Mouse (Mus musculus) retina, adult 2 months (tissue): ENCODE results near the gene Lbh.

Experiments
- DNase-seq: peaks from one replicate; pipeline ENCODE4 v3.0.0-alpha.2; 2012; ENCODE audit warnings: low read depth, low spot score

Lbh gene

GRCm38 (mm10) chr17:72911283-72911682, 6.8 kb upstream of the Lbh start:
- no peak for DNase-seq

DNA sequence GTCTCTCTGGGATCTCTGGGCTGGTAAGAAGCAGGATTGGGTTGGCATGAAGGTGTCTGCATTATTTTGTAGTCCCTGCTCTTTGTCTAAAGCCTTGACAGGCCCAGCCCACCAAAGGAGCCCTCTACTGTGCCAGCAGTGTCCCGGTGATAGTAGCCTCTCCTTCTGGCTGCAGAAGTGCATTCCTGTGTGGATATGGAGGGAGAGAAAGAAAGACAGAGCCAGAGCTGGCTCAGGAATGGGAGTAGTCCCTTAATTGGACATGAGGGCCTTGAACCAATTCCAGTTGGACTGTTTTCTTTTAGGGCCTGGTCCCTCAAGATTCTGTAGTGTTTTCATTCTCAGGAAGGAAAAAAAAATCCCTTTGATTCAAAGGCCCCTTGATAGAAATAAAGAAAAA, 6.4 kb upstream of the Lbh start:
- no peak for DNase-seq

- no peak for DNase-seq
Observed at GRCm38 (mm10) chr17:72914082-72914481, 4.0 kb upstream of the Lbh start.

GRCm38 (mm10) chr17:72917241-72918030, 669 bp upstream of the Lbh start:
- no peak for DNase-seq

GRCm38 (mm10) chr17:72918571-72919541, 751 bp downstream of the Lbh start:
- no peak for DNase-seq

DNA sequence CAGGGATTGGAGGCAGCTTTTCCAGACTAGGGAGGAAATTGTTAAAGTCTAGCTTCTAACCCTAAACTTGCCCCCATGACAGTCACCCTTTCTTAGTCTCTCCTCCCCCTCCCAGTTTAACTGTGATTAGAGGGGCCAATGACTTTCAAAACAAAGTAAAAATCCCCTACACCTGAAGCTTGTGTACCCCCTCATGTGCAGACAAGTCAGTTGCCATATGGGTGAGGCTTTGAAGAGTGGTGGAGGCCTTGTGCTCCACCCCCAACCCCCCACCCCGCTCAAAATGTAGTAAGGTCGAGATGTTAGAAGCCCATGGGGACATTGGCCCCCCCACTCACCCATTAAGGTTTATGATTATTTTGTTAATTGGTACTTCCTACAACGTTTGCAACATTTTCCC, 1.5 kb downstream of the Lbh start:
- no peak for DNase-seq

DNA sequence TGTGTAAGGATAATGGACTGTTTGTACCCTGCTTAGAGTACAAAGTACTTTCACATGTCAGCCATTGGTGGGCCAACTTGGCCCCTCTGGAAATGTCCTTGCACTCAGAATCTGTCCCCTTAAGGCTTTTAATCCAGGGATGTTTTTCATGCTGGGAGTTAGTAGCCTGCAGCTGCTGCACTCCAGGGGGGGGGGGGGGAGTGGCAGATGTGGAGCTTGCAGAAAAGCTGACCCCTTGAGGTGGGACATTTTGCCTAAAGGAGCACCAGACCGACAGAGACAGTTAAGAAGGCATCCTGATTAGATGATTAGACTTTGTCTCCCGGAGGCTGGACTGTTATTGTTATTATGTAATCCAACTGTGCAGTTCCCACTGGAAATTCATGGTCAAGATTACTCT, 2.3 kb downstream of the Lbh start:
- DNase-seq, result no peak

GRCm38 (mm10) chr17:72920971-72921370, 2.9 kb downstream of the Lbh start:
- no peak for DNase-seq

DNA sequence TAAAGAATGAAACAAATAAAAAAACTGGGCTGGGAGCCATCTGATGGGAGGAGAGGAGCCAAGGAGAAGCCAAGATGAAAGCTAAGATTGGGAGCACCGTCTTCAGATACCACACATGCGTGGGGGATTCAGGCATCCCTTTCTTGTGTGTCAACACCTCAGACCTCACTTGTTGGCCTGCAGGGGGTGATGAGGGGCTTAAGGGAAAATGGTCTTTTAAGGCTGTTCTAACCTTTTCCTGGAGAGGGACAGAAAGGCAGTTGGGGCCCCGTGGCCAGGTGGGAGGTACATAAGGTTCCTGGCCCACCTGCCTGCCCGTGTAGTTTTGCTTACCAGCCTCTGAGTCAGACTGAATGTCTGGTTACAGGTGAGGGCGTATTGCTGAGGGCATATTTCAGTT, 4.1 kb downstream of the Lbh start:
- DNase-seq, result no peak

GRCm38 (mm10) chr17:72923283-72923682, 5.2 kb downstream of the Lbh start:
- DNase-seq, result no peak

DNA sequence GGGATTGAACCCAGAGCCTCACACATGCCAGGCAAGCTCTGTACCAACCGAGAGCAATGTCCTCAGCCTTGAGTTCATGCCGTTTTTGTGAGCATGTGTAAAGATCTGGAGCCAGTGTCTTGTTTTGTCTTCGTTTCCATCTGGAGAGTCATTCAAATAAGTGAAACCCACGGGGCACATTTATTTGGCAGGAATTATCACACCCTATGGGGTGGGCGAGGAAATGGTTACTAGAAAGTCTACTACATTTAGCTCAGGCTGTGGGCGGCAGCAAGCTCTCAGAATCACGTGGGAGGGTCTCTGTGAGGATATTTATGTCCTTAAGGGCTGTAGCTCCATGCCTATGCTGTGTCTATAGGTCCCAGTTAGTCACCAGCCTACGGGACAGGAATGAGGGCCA, 6.2 kb downstream of the Lbh start:
- no peak for DNase-seq

DNA sequence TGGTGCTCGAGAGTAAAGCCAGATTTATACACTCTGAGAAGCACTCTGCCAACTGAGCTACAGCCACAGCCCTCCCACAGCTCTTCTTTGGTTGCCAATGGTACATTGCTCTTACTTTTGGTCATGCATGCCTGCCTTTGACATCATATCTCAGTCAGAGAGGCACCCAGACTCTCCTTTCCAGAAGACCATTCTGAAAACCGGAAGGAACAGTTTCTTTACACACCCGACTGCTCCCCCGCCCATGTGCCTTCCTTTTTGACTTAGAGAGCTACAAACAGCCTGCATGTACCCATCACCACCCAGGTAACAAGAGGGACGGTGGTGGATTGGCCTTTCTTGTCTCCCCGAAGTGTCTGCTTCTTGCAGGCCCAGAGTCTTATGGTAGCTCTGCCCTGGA, 7.0 kb downstream of the Lbh start:
- DNase-seq, result no peak

GRCm38 (mm10) chr17:72925804-72926617, 7.9 kb downstream of the Lbh start:
- no peak for DNase-seq

- DNase-seq, result no peak
Observed at GRCm38 (mm10) chr17:72926994-72927393, 8.9 kb downstream of the Lbh start.

DNA sequence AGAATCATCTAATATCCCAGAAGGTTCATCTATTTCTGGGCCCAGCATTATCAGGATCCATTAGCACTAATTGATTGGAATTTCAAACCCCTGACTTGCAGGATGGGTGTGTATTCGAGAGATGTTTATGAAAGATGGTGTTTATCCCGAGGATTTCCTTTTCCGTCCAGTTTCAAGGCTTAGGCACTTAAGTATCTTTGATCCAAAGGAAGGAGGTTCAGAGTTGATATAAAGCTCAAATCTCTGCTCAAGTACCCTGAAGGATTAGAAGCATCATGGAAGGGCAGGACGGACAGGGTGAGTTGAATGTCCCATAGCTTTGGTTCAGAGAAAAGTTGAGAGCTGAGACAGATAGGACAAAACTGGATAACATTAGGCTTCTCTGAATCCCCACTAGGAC, 15.0 kb downstream of the Lbh start:
- DNase-seq, result no peak

DNA sequence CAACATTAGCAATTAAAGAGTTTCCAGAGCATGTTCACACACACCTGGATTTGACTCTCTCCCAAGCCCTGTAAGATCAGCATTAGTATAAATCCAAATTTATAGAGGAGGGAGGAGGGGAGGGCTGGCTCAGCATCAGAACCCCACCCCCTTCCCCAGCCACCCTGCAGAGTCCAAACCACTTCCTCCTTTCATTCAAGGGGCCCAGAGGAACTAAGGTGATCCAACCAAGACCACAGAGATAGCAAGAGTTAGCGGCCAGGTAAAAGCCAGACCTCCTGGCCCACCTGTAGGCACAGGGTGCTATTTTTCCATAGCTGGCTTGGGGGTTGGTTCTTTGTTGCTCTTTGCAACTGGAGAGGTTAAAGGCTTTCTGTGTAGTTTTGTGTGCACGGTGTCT, 16.0 kb downstream of the Lbh start:
- DNase-seq, result no peak

GRCm38 (mm10) chr17:72934653-72935052, 16.5 kb downstream of the Lbh start:
- no peak for DNase-seq

DNA sequence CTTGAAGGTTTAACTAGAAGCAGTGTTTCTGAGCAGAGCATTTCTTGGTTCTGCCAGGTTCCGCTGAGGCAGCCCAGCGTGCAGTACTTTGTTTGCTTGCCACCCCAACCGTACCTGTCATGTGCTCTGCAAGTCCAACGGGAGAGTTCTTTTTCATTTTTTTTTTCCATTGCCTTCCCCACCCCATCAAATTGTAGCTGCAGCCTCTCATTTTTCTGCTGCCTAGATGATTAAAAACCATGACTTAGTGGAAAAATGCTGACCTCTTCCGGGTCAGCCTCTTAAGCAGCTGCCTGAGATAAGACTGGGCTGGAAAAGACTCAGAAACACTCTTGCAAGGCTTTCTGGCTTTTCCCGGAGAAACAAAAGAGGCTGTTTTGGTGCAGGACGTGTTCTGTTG, 17.8 kb downstream of the Lbh start:
- no peak for DNase-seq

- DNase-seq, result no peak
Observed at GRCm38 (mm10) chr17:72936336-72936735, 18.2 kb downstream of the Lbh start.

DNA sequence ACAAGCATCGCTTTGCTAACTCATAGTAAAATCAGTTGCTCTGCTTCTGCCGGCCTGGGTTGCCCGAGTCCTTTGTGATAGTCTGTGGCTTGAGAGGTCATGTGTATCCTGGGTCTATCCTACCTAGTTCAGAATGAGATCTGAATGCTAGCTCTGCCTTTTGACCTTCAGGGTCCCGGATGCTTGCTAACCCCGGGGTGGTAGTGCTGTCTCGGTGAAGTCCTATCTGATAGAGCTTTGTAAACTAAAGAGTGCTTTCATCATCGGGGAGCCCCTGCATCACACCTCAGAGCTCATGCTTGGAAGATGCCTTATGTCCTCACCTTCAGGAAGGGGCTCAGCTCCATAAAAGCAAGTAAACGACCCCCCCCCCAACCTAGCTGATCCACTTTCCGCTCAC, 19.1 kb downstream of the Lbh start:
- no peak for DNase-seq

DNA sequence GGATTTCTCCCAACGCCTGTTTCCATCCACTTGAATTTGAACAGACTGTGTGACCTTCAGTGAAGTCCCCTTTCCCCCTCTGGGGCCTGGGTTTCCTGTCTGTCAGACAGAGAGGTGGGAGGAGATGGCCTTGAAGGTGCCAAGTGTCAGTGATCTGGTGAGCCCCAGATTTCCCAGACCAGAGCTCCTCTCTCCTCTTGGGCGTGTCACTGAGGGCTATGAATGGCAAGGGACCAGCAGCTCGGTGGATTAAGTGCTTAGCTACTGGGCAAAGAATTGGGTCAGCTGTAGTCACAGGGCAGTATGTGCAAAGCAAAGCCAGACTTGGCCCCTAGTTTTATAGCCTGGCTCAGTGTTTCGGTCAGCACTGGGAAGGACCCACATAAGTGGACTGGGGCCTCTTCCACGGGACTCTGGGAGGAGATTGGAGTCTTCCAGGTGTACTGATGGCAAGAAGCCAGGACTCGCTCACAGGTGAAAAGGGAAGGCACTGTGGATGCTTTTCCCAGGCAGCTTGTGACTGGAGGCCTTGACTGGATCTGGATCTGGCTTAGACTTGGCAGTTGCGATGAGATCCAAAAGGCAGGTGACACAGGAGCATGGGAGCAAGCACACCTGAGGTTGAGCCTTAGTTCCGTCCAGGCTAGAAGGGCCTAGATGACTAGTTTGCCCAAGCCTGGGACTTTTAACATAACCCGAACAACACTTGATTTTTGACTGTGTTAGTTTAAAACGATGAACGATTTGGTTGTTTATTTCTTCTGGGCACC, 20.1 kb downstream of the Lbh start:
- peak; percentile 86 for DNase-seq
